Mouse (Mus musculus): ENCODE data around the gene Arntl. TPM values are rescaled to one million over a fixed set of nuclear protein-coding genes. Genes with fewer than 3 reads are reported as not detected.

Gene Arntl
- polyA plus RNA-seq, 1 experiment = 0.01 TPM

- no peaks in the 10 kb centered on the region for H3K9me3 ChIP-seq (ENCODE audit: control insufficient read depth, low read length)
- no peak overlapping the region for H3K4me3 ChIP-seq (replicated peaks)
These were observed 140.0 kb downstream of the Arntl start for GRCm38 (mm10) chr7:113347271-113347670.

GRCm38 (mm10) chr7:113347694-113348093 is 140.4 kb downstream of the Arntl start:
- Histone ChIP-seq H3K4me1 (ENCODE audit: control insufficient read depth) (peaks cover 8% of the 10 kb centered on the region), H3K9me3 (ENCODE audit: control insufficient read depth, low read length) (no peaks in the 10 kb centered on the region), H3K27me3 (ENCODE audit: control insufficient read depth) (no peaks in the 10 kb centered on the region), H3K36me3 (ENCODE audit: control insufficient read depth) (no peaks in the 10 kb centered on the region), H3K4me3 (replicated peaks) (no peak overlapping the region)
- no peak for TF ChIP-seq TAL1 (IDR thresholded peaks at IDR 0.05; ENCODE audit: low read length)
- no peak for TF ChIP-seq GATA1 (IDR thresholded peaks at IDR 0.05; ENCODE audit: low read length)

More at GRCm38 (mm10) chr7:113347271-113347670, 140.0 kb downstream of the Arntl start:
- Histone ChIP-seq H3K36me3 (ENCODE audit: control insufficient read depth) (no peaks in the 10 kb centered on the region), H3K4me1 (ENCODE audit: control insufficient read depth) (peaks cover 8% of the 10 kb centered on the region), H3K27me3 (ENCODE audit: control insufficient read depth) (no peaks in the 10 kb centered on the region)
- TF ChIP-seq TAL1 (IDR thresholded peaks at IDR 0.05; ENCODE audit: low read length) (no peak), GATA1 (IDR thresholded peaks at IDR 0.05; ENCODE audit: low read length) (no peak)

GRCm38 (mm10) chr7:113349089-113349488 is 141.8 kb downstream of the Arntl start:
- no peaks in the 10 kb centered on the region for H3K9me3 ChIP-seq (ENCODE audit: control insufficient read depth, low read length)
- H3K4me3 ChIP-seq (replicated peaks) = no peak overlapping the region
- no peak for TF ChIP-seq GATA1 (IDR thresholded peaks at IDR 0.05; ENCODE audit: low read length)
- TF ChIP-seq TAL1 (IDR thresholded peaks at IDR 0.05; ENCODE audit: low read length) = peak; percentile 23; the same call in 1 of the 3 replicates
- H3K4me1 ChIP-seq (ENCODE audit: control insufficient read depth) = peaks cover 8% of the 10 kb centered on the region
- no peaks in the 10 kb centered on the region for H3K27me3 ChIP-seq (ENCODE audit: control insufficient read depth)
- H3K36me3 ChIP-seq (ENCODE audit: control insufficient read depth) = no peaks in the 10 kb centered on the region

Other genes with a start within 250 kb of the Arntl start
- 0.30 and 1.3 TPM in 2 replicates for gene Btbd10, start 161.9 kb downstream of the Arntl start, polyA plus RNA-seq (2012)
- not detected in 2 replicates for gene Pth, start 181.1 kb downstream of the Arntl start, polyA plus RNA-seq (2012)